Mouse (Mus musculus) neural tube, embryonic 12.5 days (tissue): ENCODE measurements at regions not wholly inside any gene's neighbourhood (a gene's known extent, or its start where the extent isn't known, plus 50 kb on each side); places are given as distances from the start of the nearest gene placed in this dataset.

ENCODE experiments used
- ATAC-seq: fragments of 200-750 bp; cut with Nextera tagmentation; 2 replicates; pipeline ENCODE4 v1.8.0; 2017; ENCODE audit warnings: low read depth, mild to moderate bottlenecking, moderate TSS enrichment, moderate library complexity; ENCODE audit not compliant: low FRiP score
- H3K27ac ChIP-seq: fragments of 300-500 bp; sonication (generic); 2 replicates; pipeline ENCODE4 v1.5.1; 2016
- H3K27me3 ChIP-seq: fragments of 300-500 bp; sonication (generic); replicated peaks from 2 replicates; pipeline ENCODE4 v1.6.1; 2016; ENCODE audit warnings: mild to moderate bottlenecking
- H3K36me3 ChIP-seq: fragments of 300-500 bp; sonication (generic); 2 replicates; pipeline ENCODE4 v1.6.1; 2016; ENCODE audit warnings: mild to moderate bottlenecking
- H3K4me1 ChIP-seq: fragments of 300-500 bp; sonication (generic); 2 replicates; pipeline ENCODE4 v1.6.1; 2016
- H3K4me2 ChIP-seq: fragments of 300-500 bp; sonication (generic); replicated peaks from 2 replicates; pipeline ENCODE4 v1.6.1; 2016; ENCODE audit warnings: mild to moderate bottlenecking
- H3K4me3 ChIP-seq: fragments of 300-500 bp; sonication (generic); 2 replicates; pipeline ENCODE4 v1.5.1; 2016
- H3K9ac ChIP-seq: fragments of 300-500 bp; sonication (generic); 2 replicates; pipeline ENCODE4 v1.6.1; 2016; ENCODE audit warnings: mild to moderate bottlenecking
- H3K9me3 ChIP-seq: fragments of 300-500 bp; sonication (generic); 2 replicates; pipeline ENCODE4 v1.6.1; 2016; ENCODE audit warnings: mild to moderate bottlenecking
- WGBS: fragments of 180-500 bp; shearing (Covaris S2); methylation state at CpG from one replicate; pipeline ENCODE4 v1.1.7; 2016; 5-methylcytosine and 5-hydroxymethylcytosine counted together

- no peak overlapping the region for H3K9ac ChIP-seq
- 77% methylated on average over 9 of the region's 9 CpGs for WGBS
- H3K4me1 ChIP-seq = no peaks in the 10 kb centered on the region
- ATAC-seq = no peak
- no peak overlapping the region for H3K4me3 ChIP-seq
- H3K27me3 ChIP-seq = no peaks in the 10 kb centered on the region
- H3K27ac ChIP-seq = no peak overlapping the region
- H3K4me2 ChIP-seq = no peak overlapping the region
- no peaks in the 10 kb centered on the region for H3K9me3 ChIP-seq
- no peaks in the 10 kb centered on the region for H3K36me3 ChIP-seq
These were observed 70.0 kb upstream of the Ralgps2 start for GRCm38 (mm10) chr1:157009427-157009826.

GRCm38 (mm10) chr1:157007891-157008730, 68.7 kb upstream of the Ralgps2 start:
- Histone ChIP-seq H3K27ac (no peak overlapping the region), H3K9me3 (no peaks in the 10 kb centered on the region), H3K4me2 (no peak overlapping the region), H3K27me3 (no peaks in the 10 kb centered on the region), H3K36me3 (no peaks in the 10 kb centered on the region), H3K4me3 (no peak overlapping the region), H3K9ac (no peak overlapping the region), H3K4me1 (no peaks in the 10 kb centered on the region)
- 79% methylated on average over 4 of the region's 4 CpGs for WGBS
- no peak for ATAC-seq

- ATAC-seq = no peak
- Histone ChIP-seq H3K27ac (no peak overlapping the region), H3K9me3 (no peaks in the 10 kb centered on the region), H3K27me3 (no peaks in the 10 kb centered on the region), H3K4me2 (no peak overlapping the region), H3K9ac (no peak overlapping the region), H3K4me3 (no peak overlapping the region), H3K4me1 (no peaks in the 10 kb centered on the region), H3K36me3 (no peaks in the 10 kb centered on the region)
- 93% methylated on average over 16 of the region's 16 CpGs for WGBS
These were observed 65.1 kb upstream of the Ralgps2 start for GRCm38 (mm10) chr1:157004312-157005074.

GRCm38 (mm10) chr1:157003034-157003433, 63.6 kb upstream of the Ralgps2 start:
- Histone ChIP-seq H3K4me1 (peaks cover 3% of the 10 kb centered on the region; the same call in 1 of the 2 replicates), H3K4me3 (no peak overlapping the region), H3K27me3 (no peaks in the 10 kb centered on the region), H3K9me3 (no peaks in the 10 kb centered on the region), H3K9ac (no peak overlapping the region), H3K36me3 (no peaks in the 10 kb centered on the region), H3K27ac (no peak overlapping the region), H3K4me2 (no peak overlapping the region)
- 88% methylated on average over 7 of the region's 7 CpGs for WGBS
- ATAC-seq = no peak

GRCm38 (mm10) chr1:157002258-157002657, 62.8 kb upstream of the Ralgps2 start:
- no peak for ATAC-seq
- Histone ChIP-seq H3K27me3 (no peaks in the 10 kb centered on the region), H3K36me3 (no peaks in the 10 kb centered on the region), H3K4me3 (no peak overlapping the region), H3K4me2 (no peak overlapping the region), H3K9me3 (no peaks in the 10 kb centered on the region), H3K4me1 (peaks cover 10% of the 10 kb centered on the region), H3K9ac (no peak overlapping the region), H3K27ac (no peak overlapping the region)
- 92% methylated on average over 2 of the region's 2 CpGs for WGBS

GRCm38 (mm10) chr1:157001008-157001660, 61.7 kb upstream of the Ralgps2 start:
- Histone ChIP-seq H3K4me3 (no peak overlapping the region), H3K9ac (no peak overlapping the region), H3K4me2 (no peak overlapping the region), H3K9me3 (no peaks in the 10 kb centered on the region), H3K27ac (no peak overlapping the region), H3K27me3 (no peaks in the 10 kb centered on the region), H3K4me1 (peaks cover 20% of the 10 kb centered on the region), H3K36me3 (no peaks in the 10 kb centered on the region)
- WGBS = 70% methylated on average over 6 of the region's 6 CpGs
- no peak for ATAC-seq

GRCm38 (mm10) chr1:156999947-157000346, 60.5 kb upstream of the Ralgps2 start:
- Histone ChIP-seq H3K4me1 (peaks cover 22% of the 10 kb centered on the region), H3K9ac (no peak overlapping the region), H3K4me2 (no peak overlapping the region), H3K27me3 (no peaks in the 10 kb centered on the region), H3K27ac (no peak overlapping the region), H3K4me3 (no peak overlapping the region), H3K36me3 (no peaks in the 10 kb centered on the region), H3K9me3 (no peaks in the 10 kb centered on the region)
- WGBS = 47% methylated on average over 8 of the region's 8 CpGs
- no peak for ATAC-seq

- Histone ChIP-seq H3K4me2 (no peak overlapping the region), H3K9ac (no peak overlapping the region), H3K4me1 (peaks cover 22% of the 10 kb centered on the region), H3K27me3 (no peaks in the 10 kb centered on the region), H3K27ac (no peak overlapping the region), H3K36me3 (no peaks in the 10 kb centered on the region), H3K4me3 (no peak overlapping the region), H3K9me3 (no peaks in the 10 kb centered on the region)
- no peak for ATAC-seq
- WGBS = 86% methylated on average over 8 of the region's 8 CpGs
These were observed 59.8 kb upstream of the Ralgps2 start for GRCm38 (mm10) chr1:156999272-156999671.

- H3K4me2 ChIP-seq = peak overlapping the region; percentile 16; the same call in 1 of the 2 replicates
- WGBS = 18% methylated on average over 12 of the region's 12 CpGs
- peak; percentile 86 for ATAC-seq
- no peak overlapping the region for H3K9ac ChIP-seq
- peaks cover 22% of the 10 kb centered on the region for H3K4me1 ChIP-seq
- H3K27ac ChIP-seq = peak overlapping the region; percentile 37; the same call in 1 of the 2 replicates
- no peak overlapping the region for H3K4me3 ChIP-seq
- H3K9me3 ChIP-seq = no peaks in the 10 kb centered on the region
- H3K27me3 ChIP-seq = no peaks in the 10 kb centered on the region
- H3K36me3 ChIP-seq = no peaks in the 10 kb centered on the region
These were observed 58.3 kb upstream of the Ralgps2 start for GRCm38 (mm10) chr1:156997476-156998305.

- H3K9ac ChIP-seq = no peak overlapping the region
- H3K9me3 ChIP-seq = no peaks in the 10 kb centered on the region
- H3K36me3 ChIP-seq = no peaks in the 10 kb centered on the region
- H3K27ac ChIP-seq = peak overlapping the region; percentile 37; the same call in 1 of the 2 replicates
- ATAC-seq = peak; percentile 54; the same call in 1 of the 2 replicates
- 44% methylated on average over 10 of the region's 10 CpGs for WGBS
- H3K4me3 ChIP-seq = no peak overlapping the region
- H3K4me2 ChIP-seq = peak overlapping the region; percentile 16; the same call in 1 of the 2 replicates
- H3K4me1 ChIP-seq = peaks cover 25% of the 10 kb centered on the region
- H3K27me3 ChIP-seq = no peaks in the 10 kb centered on the region
These were observed 57.6 kb upstream of the Ralgps2 start for GRCm38 (mm10) chr1:156997033-156997432.

GRCm38 (mm10) chr1:156996084-156996880, 56.9 kb upstream of the Ralgps2 start:
- Histone ChIP-seq H3K4me2 (no peak overlapping the region), H3K9ac (no peak overlapping the region), H3K27ac (no peak overlapping the region), H3K4me1 (peaks cover 28% of the 10 kb centered on the region), H3K27me3 (no peaks in the 10 kb centered on the region), H3K36me3 (no peaks in the 10 kb centered on the region), H3K9me3 (no peaks in the 10 kb centered on the region), H3K4me3 (no peak overlapping the region)
- ATAC-seq = 0 out of 2 replicates have a peak, but pooled peaks have one; percentile 17
- 69% methylated on average over 10 of the region's 10 CpGs for WGBS
